Mouse (Mus musculus): ENCODE results near the gene Ehd1.

DNA sequence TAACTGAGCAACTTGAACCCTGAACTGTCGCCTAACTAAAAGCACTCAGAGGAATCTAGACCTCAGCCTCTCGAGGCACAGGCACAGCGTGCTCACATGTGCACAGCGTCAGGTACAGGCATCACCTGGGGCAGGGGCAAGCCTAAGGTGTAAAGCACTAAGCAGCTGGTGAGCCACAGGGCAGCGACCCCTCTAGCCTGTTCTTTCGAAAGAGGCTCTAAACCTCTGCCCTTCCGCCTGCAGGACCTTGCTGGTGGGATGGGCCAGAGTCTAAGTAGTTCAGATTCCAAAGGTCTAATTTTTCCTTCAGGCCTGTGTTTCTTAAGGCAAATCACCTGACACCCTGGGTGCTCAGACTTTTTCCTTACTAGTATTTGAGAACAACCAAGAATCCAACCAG lies 4.5 kb upstream of the Ehd1 start:
- TF ChIP-seq CTCF (IDR thresholded peaks at IDR 0.05; ENCODE audit: low read depth) (no peak), EP300 (IDR thresholded peaks at IDR 0.05; ENCODE audit: low read depth) (no peak)

Data from liver, embryonic 14.5 days (tissue).